Mouse (Mus musculus) thymus, adult 2 months (tissue): ENCODE measurements around the gene Ugt1a8.
"Not testable (repeated sequence)": the region's sequence is repeated elsewhere in the genome, so short reads cannot be mapped to it uniquely, and the experiment has no call there.

Experiments
- CTCF ChIP-seq: fragments of 200-500 bp; IDR thresholded peaks from 2 replicates; pipeline ENCODE4 v1.5.1; 2012; ENCODE audit warnings: mild to moderate bottlenecking, control low read depth, low read length, moderate library complexity, borderline replicate concordance; ENCODE audit not compliant: control insufficient read depth, poor library complexity, insufficient read depth; ENCODE audit errors: extremely low read depth
- POLR2A ChIP-seq: fragments of 200-500 bp; IDR thresholded peaks from 2 replicates; pipeline ENCODE4 v1.6.1; 2012; ENCODE audit warnings: mild to moderate bottlenecking, low read length, control low read depth, moderate library complexity; ENCODE audit not compliant: control insufficient read depth, poor library complexity, insufficient read depth; ENCODE audit errors: extremely low read depth

DNA sequence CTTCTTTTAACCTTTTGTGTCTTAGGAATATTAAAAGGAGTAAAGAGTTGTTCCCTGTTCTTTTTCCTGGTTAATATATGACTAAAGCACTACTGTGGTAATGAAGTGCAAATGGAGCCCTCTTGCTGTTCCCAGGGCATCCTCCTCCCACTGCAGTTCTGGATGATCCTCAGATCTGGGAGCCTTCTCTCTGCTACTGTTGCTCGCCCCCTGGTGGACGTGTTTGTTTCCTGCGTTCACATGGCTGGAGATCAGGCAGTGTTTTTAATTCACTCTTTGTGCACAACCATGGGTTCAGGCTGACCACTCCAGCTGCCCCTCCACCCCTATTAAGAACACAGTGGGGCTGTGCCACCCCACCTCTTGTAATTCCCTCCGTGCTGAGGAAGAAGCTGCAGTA is 32.9 kb downstream of the Ugt1a8 start:
- peak; percentile 29; the same call in 1 of the 2 replicates for TF ChIP-seq CTCF
- not testable (repeated sequence) for TF ChIP-seq POLR2A
